Mouse (Mus musculus): ENCODE results near the gene Cdca7l. TPM values are rescaled to one million over a fixed set of nuclear protein-coding genes. Genes with fewer than 3 reads are reported as not detected.

The Cdca7l gene
- total and polyA plus RNA-seq, 3 experiments: 2.0 to 2.3 (median 2.1) TPM

DNA sequence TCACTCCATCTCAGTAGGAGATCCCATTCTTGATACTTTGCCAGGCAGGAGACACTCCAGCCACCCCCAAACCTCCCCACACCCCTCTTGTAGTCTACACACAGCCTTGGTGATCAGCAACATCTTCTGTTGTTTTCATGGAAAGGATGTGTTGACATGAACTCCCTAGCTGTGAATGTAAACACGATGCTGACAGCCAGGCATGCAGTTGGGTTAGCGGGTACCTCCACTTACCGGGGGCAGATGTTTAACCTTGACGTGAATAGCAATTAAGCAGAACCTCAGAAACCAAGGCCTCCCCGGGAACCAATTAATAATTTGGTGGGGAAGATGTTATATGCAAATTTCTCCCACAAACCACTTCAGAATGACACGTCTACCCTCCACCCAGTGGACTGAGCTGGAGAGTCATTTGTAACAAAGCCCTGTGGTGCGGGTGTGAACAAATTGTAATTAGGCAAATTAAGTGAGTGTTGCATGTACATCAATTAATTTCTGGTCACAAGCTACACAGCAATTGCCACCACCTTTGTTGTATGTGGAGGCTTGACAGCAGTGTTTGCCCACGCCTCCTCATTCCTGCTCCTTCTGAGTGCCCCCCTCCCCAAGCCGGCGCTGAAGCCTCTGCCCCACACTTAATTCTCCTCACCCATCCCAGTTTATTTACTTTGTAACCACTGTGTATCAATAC lies 5.4 kb downstream of the Cdca7l start:
- no peak for DNase-seq

DNA sequence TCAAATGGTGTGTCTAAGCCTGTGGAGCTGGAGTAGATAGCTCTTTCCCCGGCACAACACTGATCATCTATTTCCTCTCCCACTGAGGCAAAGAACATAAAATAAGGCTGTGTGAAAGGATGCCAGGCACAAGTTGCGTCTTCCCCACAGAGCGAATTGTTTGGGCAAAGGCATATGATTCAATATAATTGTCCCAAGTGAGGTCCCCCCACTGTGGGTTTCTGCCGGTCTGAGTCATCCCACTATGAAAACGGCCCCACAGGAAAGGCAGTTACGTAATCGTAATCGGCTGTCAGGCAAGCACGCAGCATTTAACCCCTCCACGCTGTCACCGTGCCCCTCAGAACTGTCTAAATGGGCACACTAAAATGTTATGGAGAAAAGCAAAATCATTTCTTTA lies 6.0 kb downstream of the Cdca7l start:
- DNase-seq: no peak

- no peak for DNase-seq
Observed at GRCm38 (mm10) chr12:117820138-117820858, 16.2 kb downstream of the Cdca7l start.

GRCm38 (mm10) chr12:117820859-117821221 lies 16.8 kb downstream of the Cdca7l start:
- DNase-seq: no peak

DNA sequence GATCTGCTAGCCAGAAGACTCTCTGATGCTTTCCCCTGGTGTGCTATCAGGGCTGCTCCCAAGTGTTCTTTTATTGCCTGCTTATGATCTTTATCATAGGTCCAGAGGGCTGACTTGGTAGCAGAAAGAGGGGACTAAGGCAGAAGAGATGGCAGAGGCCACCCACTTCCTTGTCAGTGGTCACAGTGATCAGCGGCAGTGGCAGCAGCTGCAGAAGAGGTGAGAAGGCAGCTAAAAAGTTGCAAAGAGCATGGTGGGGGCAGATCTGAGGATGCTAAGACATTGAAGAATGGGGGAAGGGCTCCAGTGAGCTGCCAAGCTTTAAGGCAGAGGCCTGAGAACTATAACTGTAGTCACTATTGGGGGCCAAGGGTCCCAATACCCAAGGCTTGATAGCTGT lies 17.3 kb downstream of the Cdca7l start:
- no peak for DNase-seq

DNA sequence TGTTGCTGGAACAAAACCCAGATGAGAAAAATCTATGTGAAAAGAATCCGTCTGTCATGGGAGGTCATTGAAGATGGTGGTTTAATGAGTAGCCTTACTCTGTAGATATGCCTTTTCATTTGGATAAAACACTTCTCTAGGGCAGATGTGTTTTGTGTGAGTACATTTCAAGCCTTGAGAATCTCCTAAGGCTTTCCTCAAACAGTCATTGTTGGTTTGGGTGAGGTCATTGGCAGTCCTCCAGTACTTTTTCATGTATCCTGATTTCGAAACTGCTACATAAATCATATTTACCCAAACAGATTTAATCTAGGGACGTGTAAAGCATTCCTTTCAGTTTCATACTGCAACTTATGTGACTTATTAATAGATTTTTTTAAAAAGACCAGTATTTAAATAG lies 24.3 kb downstream of the Cdca7l start:
- DNase-seq: peak; percentile 51

- DNase-seq: no peak
Observed at GRCm38 (mm10) chr12:117831351-117831961, 27.4 kb downstream of the Cdca7l start.

- DNase-seq: no peak
Observed at GRCm38 (mm10) chr12:117832190-117832589, 28.1 kb downstream of the Cdca7l start.

- no peak for DNase-seq
Observed at GRCm38 (mm10) chr12:117834652-117835051, 30.6 kb downstream of the Cdca7l start.

- peak; percentile 52 for DNase-seq
Observed at GRCm38 (mm10) chr12:117835371-117835770, 31.3 kb downstream of the Cdca7l start.

GRCm38 (mm10) chr12:117837376-117837775 lies 33.3 kb downstream of the Cdca7l start:
- DNase-seq: no peak

GRCm38 (mm10) chr12:117840705-117841104 lies 36.6 kb downstream of the Cdca7l start:
- no peak for DNase-seq

DNA sequence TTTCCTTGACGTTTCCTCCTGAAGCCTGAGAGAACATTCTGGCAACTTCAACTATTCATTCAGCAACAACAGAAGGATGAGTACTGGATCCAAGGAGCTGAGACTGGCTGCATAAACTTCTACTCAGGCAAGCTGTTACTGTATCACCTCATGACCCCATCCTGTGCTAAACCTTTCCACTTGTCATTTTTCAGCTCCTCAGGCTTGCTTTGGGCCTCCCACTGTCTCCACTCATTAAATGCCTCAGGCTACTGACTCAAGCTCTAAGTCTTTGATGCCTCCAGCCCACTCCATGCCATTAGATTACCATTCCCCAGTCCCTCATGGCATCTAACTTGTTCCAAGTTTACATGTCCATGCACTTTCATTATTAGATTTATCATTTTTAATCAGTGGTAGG lies 38.6 kb downstream of the Cdca7l start:
- no peak for DNase-seq

- peak; percentile 68 for DNase-seq
Observed at GRCm38 (mm10) chr12:117843302-117844074, 39.4 kb downstream of the Cdca7l start.

GRCm38 (mm10) chr12:117844075-117844408 lies 40.0 kb downstream of the Cdca7l start:
- no peak for DNase-seq

- no peak for DNase-seq
Observed at GRCm38 (mm10) chr12:117844917-117845316, 40.8 kb downstream of the Cdca7l start.

- no peak for DNase-seq
Observed at GRCm38 (mm10) chr12:117848621-117849020, 44.5 kb downstream of the Cdca7l start.

DNA sequence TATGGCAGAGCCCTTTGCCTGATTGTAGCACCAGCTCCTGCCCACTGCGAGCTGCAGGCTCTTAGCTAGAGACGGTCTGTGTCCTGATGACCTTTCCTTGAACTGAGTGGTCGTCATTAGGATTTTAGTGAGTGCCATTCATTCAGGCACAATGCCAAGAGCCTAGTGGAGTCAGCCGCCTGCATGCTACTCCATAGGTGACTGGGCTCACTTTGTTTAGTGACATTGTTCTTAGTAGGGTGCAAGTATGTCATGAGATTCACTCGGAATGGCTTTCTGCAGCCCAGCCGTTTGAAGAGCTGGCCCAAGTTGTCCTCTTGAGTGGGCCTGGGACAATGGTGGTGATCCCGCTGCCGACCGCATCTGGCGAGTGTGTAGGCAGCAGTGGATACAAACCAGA lies 46.4 kb downstream of the Cdca7l start:
- DNase-seq: no peak

GRCm38 (mm10) chr12:117853316-117853715 lies 49.2 kb downstream of the Cdca7l start:
- DNase-seq: peak; percentile 51

- no peak for DNase-seq
Observed at GRCm38 (mm10) chr12:117857023-117857422, 52.9 kb downstream of the Cdca7l start.

DNA sequence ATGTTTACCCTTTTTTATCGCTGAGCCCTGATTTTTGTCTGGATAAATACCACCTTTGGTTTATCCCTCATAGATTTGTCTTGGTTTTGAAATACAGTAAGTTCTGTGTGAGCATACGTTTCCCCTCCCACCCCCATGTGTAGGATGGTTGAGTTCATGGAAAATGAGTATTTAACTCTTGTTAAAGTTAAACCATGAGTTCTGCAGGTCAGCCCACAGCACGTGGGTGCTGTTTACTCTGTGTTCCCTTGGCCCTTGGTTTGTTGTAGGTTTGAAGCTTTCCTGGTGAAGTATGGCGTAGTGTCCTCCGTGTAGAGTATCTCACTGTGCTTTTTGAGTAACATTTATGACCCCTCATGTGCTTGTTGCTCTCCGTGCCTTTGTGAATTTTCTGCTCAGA lies 53.8 kb downstream of the Cdca7l start:
- no peak for DNase-seq

GRCm38 (mm10) chr12:117860840-117861239 lies 56.8 kb downstream of the Cdca7l start:
- DNase-seq: no peak

DNA sequence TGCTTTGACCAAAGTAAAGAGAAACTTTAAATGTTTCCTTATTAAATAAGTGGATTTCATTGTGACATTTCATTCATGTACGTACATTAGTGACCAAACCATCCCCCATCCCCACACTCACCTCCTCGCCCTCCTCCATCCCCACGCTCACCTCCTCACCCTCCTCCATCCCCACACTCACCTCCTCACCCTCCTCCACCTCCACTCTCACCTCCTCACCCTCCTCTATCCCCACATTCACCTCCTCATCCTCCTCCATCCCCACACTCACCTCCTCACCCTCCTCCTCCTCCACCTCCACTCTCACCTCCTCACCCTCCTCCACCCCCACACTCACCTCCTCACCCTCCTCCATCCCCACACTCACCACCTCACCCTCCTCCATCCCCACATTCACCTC lies 57.2 kb downstream of the Cdca7l start:
- no peak for DNase-seq

Data from adrenal gland, adult 2 months (tissue).